Mouse (Mus musculus) fibroblast of lung, adult 2 months (primary cell): Measurements from ENCODE around the gene Gm35315.
"Not testable (repeated sequence)": the region's sequence is repeated elsewhere in the genome, so short reads cannot be mapped to it uniquely, and the experiment has no call there.

Experiments used
- DNase-seq: peaks from one replicate; pipeline ENCODE4 v3.0.0-alpha.2; 2011; ENCODE audit warnings: low read depth

Gene Gm35315

GRCm38 (mm10) chr5:110101716-110102347, 7.6 kb upstream of the Gm35315 start:
- no peak for DNase-seq

- no peak for DNase-seq
Measured at GRCm38 (mm10) chr5:110100921-110101631, 6.9 kb upstream of the Gm35315 start.

GRCm38 (mm10) chr5:110099656-110100580, 5.7 kb upstream of the Gm35315 start, which contains the start of gene Plcxd1:
Gene Plcxd1, plus strand, starts transcription at chr5:110099969.
- no peak for DNase-seq

- no peak for DNase-seq
Measured at GRCm38 (mm10) chr5:110098991-110099477, 4.8 kb upstream of the Gm35315 start.

GRCm38 (mm10) chr5:110094847-110095213, 610 bp upstream of the Gm35315 start:
- DNase-seq: no peak

GRCm38 (mm10) chr5:110091546-110091945, 2.7 kb downstream of the Gm35315 start:
- no peak for DNase-seq

- no peak for DNase-seq
Measured at GRCm38 (mm10) chr5:110086161-110086866, 7.9 kb downstream of the Gm35315 start.

- DNase-seq: no peak
Measured at GRCm38 (mm10) chr5:110082961-110083360, 11.3 kb downstream of the Gm35315 start.

GRCm38 (mm10) chr5:110072413-110072812, 21.8 kb downstream of the Gm35315 start, which contains the start of gene Gm17655:
Gene Gm17655, minus strand, starts transcription at chr5:110072513.
- DNase-seq: not testable (repeated sequence)

GRCm38 (mm10) chr5:110057637-110058408, 36.4 kb downstream of the Gm35315 start:
- peak; percentile 86 for DNase-seq
